Mouse (Mus musculus) left cerebral cortex, adult 11 months (tissue): ENCODE measurements around the gene Zfp59.
"Not testable (repeated sequence)": the region's sequence is repeated elsewhere in the genome, so short reads cannot be mapped to it uniquely, and the experiment has no call there.

ENCODE experiments used
- DNase-seq: peaks from one replicate; pipeline ENCODE4 v3.0.0; 2022; ENCODE audit warnings: low spot score

The Zfp59 gene

GRCm38 (mm10) chr7:27862578-27862977 is 24.2 kb downstream of the Zfp59 start:
- DNase-seq: not testable (repeated sequence)

GRCm38 (mm10) chr7:27881721-27882120 is 43.3 kb downstream of the Zfp59 start:
- DNase-seq: no peak

GRCm38 (mm10) chr7:27900601-27901000 is 62.2 kb downstream of the Zfp59 start:
- no peak for DNase-seq

- no peak for DNase-seq
Observed at GRCm38 (mm10) chr7:27905061-27905848, 66.8 kb downstream of the Zfp59 start.
